Mouse (Mus musculus): ENCODE results near the gene Nr1i3. TPM values are rescaled to one million over a fixed set of nuclear protein-coding genes. Genes with fewer than 3 reads are reported as not detected.
A peak's percentile ranks its signal among the peaks of the same experiment; 100 is the strongest.
"Not testable (repeated sequence)": the region's sequence is repeated elsewhere in the genome, so short reads cannot be mapped to it uniquely, and the experiment has no call there.

Gene Nr1i3
- polyA plus RNA-seq, 1 experiment from 2014 or later = 1.8 TPM

- Histone ChIP-seq H3K4me2 (ENCODE audit: low read depth, low read length) (no peak within 1 kb of the TSS), H3K9me3 (replicated peaks; ENCODE audit: control insufficient read depth, low read length) (no peaks in the 10 kb centered on the region), H3K9ac (ENCODE audit: low read length) (no peak within 1 kb of the TSS), H3K27ac (ENCODE audit: low read length) (no peak within 1 kb of the TSS; the same call in 1 of the 2 replicates), H3K36me3 (ENCODE audit: control insufficient read depth, insufficient read depth, low read length) (peaks cover 36% of the 10 kb centered on the region), H3K27me3 (ENCODE audit: control insufficient read depth, insufficient read depth, low read length) (no peaks in the 10 kb centered on the region), H3K4me1 (ENCODE audit: control insufficient read depth, insufficient read depth, low read length) (no peaks in the 10 kb centered on the region), H3K4me3 (replicated peaks; ENCODE audit: low read length) (peak within 1 kb of the TSS; percentile 16)
- WGBS = 84% methylated on average over 14 of the region's 14 CpGs
- ATAC-seq (ENCODE audit: insufficient read depth, low FRiP score) = no peak
Measured at GRCm38 (mm10) chr1:171234126-171234525, 20.4 kb downstream of the Nr1i3 start, which contains the start of gene Fcer1g. Gene Fcer1g (minus strand): TSS chr1:171234365.

- peaks cover 36% of the 10 kb centered on the region for H3K36me3 ChIP-seq (ENCODE audit: control insufficient read depth, insufficient read depth, low read length)
- no peaks in the 10 kb centered on the region for H3K27me3 ChIP-seq (ENCODE audit: control insufficient read depth, insufficient read depth, low read length)
- H3K4me1 ChIP-seq (ENCODE audit: control insufficient read depth, insufficient read depth, low read length) = no peaks in the 10 kb centered on the region
- no peak overlapping the region for H3K4me3 ChIP-seq (replicated peaks; ENCODE audit: low read length)
- no peaks in the 10 kb centered on the region for H3K9me3 ChIP-seq (replicated peaks; ENCODE audit: control insufficient read depth, low read length)
- no peak overlapping the region for H3K4me2 ChIP-seq (ENCODE audit: low read depth, low read length)
- H3K27ac ChIP-seq (ENCODE audit: low read length) = no peak overlapping the region
- ATAC-seq (ENCODE audit: insufficient read depth, low FRiP score) = no peak
- WGBS = 90% methylated on average over 4 of the region's 4 CpGs
- H3K9ac ChIP-seq (ENCODE audit: low read length) = no peak overlapping the region
Measured at GRCm38 (mm10) chr1:171234538-171234937, 20.8 kb downstream of the Nr1i3 start.

DNA sequence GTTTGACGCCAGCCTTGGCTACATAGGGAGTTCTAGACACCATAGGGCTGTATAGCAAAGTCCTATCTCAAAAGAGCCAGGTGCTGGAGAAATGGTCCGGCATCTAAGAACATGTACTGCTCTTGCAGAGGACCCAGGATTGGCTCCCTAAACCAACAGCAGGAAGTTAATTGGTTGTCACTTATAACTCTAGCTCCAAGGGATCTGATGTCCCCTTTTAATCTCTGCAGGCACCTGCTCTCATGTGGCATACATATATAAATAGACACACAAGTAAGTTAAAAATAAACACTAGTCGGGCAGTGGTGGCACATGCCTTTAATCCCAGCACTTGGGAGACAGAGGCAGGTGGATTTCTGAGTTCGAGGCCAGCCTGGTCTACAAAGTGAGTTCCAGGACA, 22.0 kb downstream of the Nr1i3 start:
- no peak for ATAC-seq (ENCODE audit: insufficient read depth, low FRiP score)
- H3K9me3 ChIP-seq (replicated peaks; ENCODE audit: control insufficient read depth, low read length) = no peaks in the 10 kb centered on the region
- no peak overlapping the region for H3K4me2 ChIP-seq (ENCODE audit: low read depth, low read length)
- H3K4me3 ChIP-seq (replicated peaks; ENCODE audit: low read length) = no peak overlapping the region
- H3K27ac ChIP-seq (ENCODE audit: low read length) = no peak overlapping the region
- 76% methylated on average over 4 of the region's 4 CpGs for WGBS
- peaks cover 37% of the 10 kb centered on the region for H3K36me3 ChIP-seq (ENCODE audit: control insufficient read depth, insufficient read depth, low read length)
- H3K27me3 ChIP-seq (ENCODE audit: control insufficient read depth, insufficient read depth, low read length) = no peaks in the 10 kb centered on the region
- 0 out of 2 replicates have a peak, but pooled peaks cover 2% of the 10 kb centered on the region for H3K4me1 ChIP-seq (ENCODE audit: control insufficient read depth, insufficient read depth, low read length)
- no peak overlapping the region for H3K9ac ChIP-seq (ENCODE audit: low read length)

GRCm38 (mm10) chr1:171237438-171237837, 23.7 kb downstream of the Nr1i3 start:
- Histone ChIP-seq H3K4me2 (ENCODE audit: low read depth, low read length) (no peak overlapping the region), H3K9ac (ENCODE audit: low read length) (no peak overlapping the region; the same call in 1 of the 2 replicates), H3K27me3 (ENCODE audit: control insufficient read depth, insufficient read depth, low read length) (no peaks in the 10 kb centered on the region), H3K4me1 (ENCODE audit: control insufficient read depth, insufficient read depth, low read length) (0 out of 2 replicates have a peak, but pooled peaks cover 2% of the 10 kb centered on the region), H3K4me3 (replicated peaks; ENCODE audit: low read length) (no peak overlapping the region), H3K36me3 (ENCODE audit: control insufficient read depth, insufficient read depth, low read length) (peaks cover 38% of the 10 kb centered on the region), H3K27ac (ENCODE audit: low read length) (no peak overlapping the region), H3K9me3 (replicated peaks; ENCODE audit: control insufficient read depth, low read length) (no peaks in the 10 kb centered on the region)
- WGBS = 58% methylated on average over 6 of the region's 6 CpGs
- ATAC-seq (ENCODE audit: insufficient read depth, low FRiP score) = no peak; the same call in 1 of the 2 replicates

GRCm38 (mm10) chr1:171238463-171238862, 24.7 kb downstream of the Nr1i3 start:
- WGBS = 70% methylated on average over 14 of the region's 14 CpGs
- Histone ChIP-seq H3K4me2 (ENCODE audit: low read depth, low read length) (no peak overlapping the region), H3K4me1 (ENCODE audit: control insufficient read depth, insufficient read depth, low read length) (0 out of 2 replicates have a peak, but pooled peaks cover 2% of the 10 kb centered on the region), H3K9ac (ENCODE audit: low read length) (no peak overlapping the region), H3K27me3 (ENCODE audit: control insufficient read depth, insufficient read depth, low read length) (no peaks in the 10 kb centered on the region), H3K4me3 (replicated peaks; ENCODE audit: low read length) (no peak overlapping the region), H3K36me3 (ENCODE audit: control insufficient read depth, insufficient read depth, low read length) (peaks cover 41% of the 10 kb centered on the region), H3K27ac (ENCODE audit: low read length) (no peak overlapping the region), H3K9me3 (replicated peaks; ENCODE audit: control insufficient read depth, low read length) (no peaks in the 10 kb centered on the region)
- ATAC-seq (ENCODE audit: insufficient read depth, low FRiP score) = no peak

DNA sequence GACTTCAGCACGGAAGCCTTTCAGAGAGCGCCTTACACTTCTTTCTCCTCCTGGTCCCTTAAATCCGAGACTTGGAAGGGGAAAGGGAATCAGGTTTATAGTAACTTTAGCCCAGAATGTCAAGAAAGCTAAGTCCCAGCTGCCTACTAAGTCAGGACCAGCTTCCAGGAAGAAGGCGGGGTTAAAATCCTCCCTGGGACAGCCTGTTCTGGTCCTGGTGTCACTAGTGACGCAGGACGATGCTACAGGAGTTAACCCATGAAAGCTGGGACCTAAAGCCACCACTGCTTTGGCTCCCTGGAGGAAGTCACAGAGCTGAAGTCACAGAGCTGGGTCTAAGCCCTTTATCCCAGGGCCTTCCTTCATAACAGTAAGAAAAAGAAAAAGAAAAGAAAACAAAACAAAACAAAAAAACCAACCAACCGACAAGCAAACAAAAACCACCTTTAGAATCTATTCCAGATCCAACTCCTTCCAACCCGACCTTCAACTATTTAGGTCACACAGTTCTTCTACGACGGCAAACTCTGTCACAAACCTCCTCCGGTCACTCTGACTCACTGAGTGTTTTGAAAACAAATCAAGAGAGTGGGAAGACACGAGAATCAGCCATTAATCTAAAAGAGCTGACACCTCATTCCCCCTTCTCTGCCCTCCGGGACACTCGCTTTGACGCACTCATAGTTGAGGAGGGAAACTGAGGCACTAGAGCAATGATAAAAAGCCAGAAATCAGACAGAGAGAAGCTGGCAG, 26.4 kb downstream of the Nr1i3 start:
- H3K36me3 ChIP-seq (ENCODE audit: control insufficient read depth, insufficient read depth, low read length) = peaks cover 37% of the 10 kb centered on the region
- H3K4me2 ChIP-seq (ENCODE audit: low read depth, low read length) = no peak overlapping the region
- no peaks in the 10 kb centered on the region for H3K27me3 ChIP-seq (ENCODE audit: control insufficient read depth, insufficient read depth, low read length)
- H3K4me1 ChIP-seq (ENCODE audit: control insufficient read depth, insufficient read depth, low read length) = 0 out of 2 replicates have a peak, but pooled peaks cover 2% of the 10 kb centered on the region
- ATAC-seq (ENCODE audit: insufficient read depth, low FRiP score) = no peak
- no peak overlapping the region for H3K27ac ChIP-seq (ENCODE audit: low read length)
- no peak overlapping the region for H3K4me3 ChIP-seq (replicated peaks; ENCODE audit: low read length)
- H3K9ac ChIP-seq (ENCODE audit: low read length) = no peak overlapping the region
- H3K9me3 ChIP-seq (replicated peaks; ENCODE audit: control insufficient read depth, low read length) = no peaks in the 10 kb centered on the region
- WGBS = 58% methylated on average over 15 of the region's 15 CpGs

DNA sequence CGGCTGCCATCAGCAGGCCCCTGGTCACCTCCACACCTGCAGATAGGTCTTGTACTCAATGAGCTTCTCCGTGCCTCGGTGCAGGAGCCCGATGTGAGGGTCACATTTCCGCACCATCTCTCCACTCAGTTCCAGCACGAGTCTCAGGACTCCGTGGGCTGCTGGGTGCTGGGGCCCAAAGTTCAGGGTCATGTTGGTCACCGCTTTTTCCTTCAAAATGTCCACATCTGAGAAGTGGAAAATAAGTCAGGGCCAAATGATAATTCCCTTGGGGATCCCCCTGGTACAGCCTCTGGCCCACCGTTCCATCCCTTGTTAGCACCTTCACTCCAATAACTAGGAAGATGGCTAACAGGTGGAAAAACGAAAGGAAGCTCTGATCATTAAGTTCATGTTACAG, 27.1 kb downstream of the Nr1i3 start:
- Histone ChIP-seq H3K4me2 (ENCODE audit: low read depth, low read length) (no peak overlapping the region), H3K4me3 (replicated peaks; ENCODE audit: low read length) (no peak overlapping the region), H3K36me3 (ENCODE audit: control insufficient read depth, insufficient read depth, low read length) (peaks cover 36% of the 10 kb centered on the region), H3K9me3 (replicated peaks; ENCODE audit: control insufficient read depth, low read length) (no peaks in the 10 kb centered on the region), H3K27me3 (ENCODE audit: control insufficient read depth, insufficient read depth, low read length) (no peaks in the 10 kb centered on the region), H3K27ac (ENCODE audit: low read length) (no peak overlapping the region), H3K9ac (ENCODE audit: low read length) (no peak overlapping the region), H3K4me1 (ENCODE audit: control insufficient read depth, insufficient read depth, low read length) (peaks cover 7% of the 10 kb centered on the region)
- ATAC-seq (ENCODE audit: insufficient read depth, low FRiP score) = no peak
- 92% methylated on average over 10 of the region's 10 CpGs for WGBS

DNA sequence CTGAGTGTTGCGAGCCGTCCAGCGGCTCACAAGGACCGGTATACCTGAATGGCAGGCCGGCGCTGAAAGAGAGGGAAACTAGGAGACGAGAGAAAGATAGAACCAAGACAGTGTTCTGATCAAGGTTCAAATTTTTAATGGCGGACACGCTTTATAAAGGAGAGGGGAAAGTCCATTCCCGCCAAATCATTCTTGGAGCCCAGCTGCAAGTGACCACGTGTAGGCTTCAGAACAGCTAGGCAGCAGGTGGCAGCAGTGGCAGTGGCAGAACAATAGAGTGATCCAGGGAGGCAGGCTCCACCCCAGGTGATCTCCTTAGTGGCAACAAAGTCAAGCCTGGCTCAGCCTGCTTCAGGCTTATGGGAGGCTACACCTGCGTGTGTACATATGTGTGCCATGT, 28.2 kb downstream of the Nr1i3 start:
- H3K27ac ChIP-seq (ENCODE audit: low read length); H3K27me3 ChIP-seq (ENCODE audit: control insufficient read depth, insufficient read depth, low read length); H3K4me3 ChIP-seq (replicated peaks; ENCODE audit: low read length); H3K4me2 ChIP-seq (ENCODE audit: low read depth, low read length); H3K9ac ChIP-seq (ENCODE audit: low read length); ATAC-seq (ENCODE audit: insufficient read depth, low FRiP score); H3K9me3 ChIP-seq (replicated peaks; ENCODE audit: control insufficient read depth, low read length): not testable (repeated sequence)
- peaks cover 12% of the 10 kb centered on the region for H3K4me1 ChIP-seq (ENCODE audit: control insufficient read depth, insufficient read depth, low read length)
- H3K36me3 ChIP-seq (ENCODE audit: control insufficient read depth, insufficient read depth, low read length) = peaks cover 28% of the 10 kb centered on the region
- WGBS = 79% methylated on average over 12 of the region's 12 CpGs

GRCm38 (mm10) chr1:171245353-171245752, 31.6 kb downstream of the Nr1i3 start:
- Histone ChIP-seq H3K27ac (ENCODE audit: low read length) (no peak overlapping the region), H3K4me3 (replicated peaks; ENCODE audit: low read length) (no peak overlapping the region), H3K9me3 (replicated peaks; ENCODE audit: control insufficient read depth, low read length) (no peaks in the 10 kb centered on the region), H3K4me1 (ENCODE audit: control insufficient read depth, insufficient read depth, low read length) (peaks cover 30% of the 10 kb centered on the region), H3K36me3 (ENCODE audit: control insufficient read depth, insufficient read depth, low read length) (peaks cover 13% of the 10 kb centered on the region; the same call in 1 of the 2 replicates), H3K9ac (ENCODE audit: low read length) (no peak overlapping the region), H3K27me3 (ENCODE audit: control insufficient read depth, insufficient read depth, low read length) (no peaks in the 10 kb centered on the region), H3K4me2 (ENCODE audit: low read depth, low read length) (peak overlapping the region; percentile 75; the same call in 1 of the 2 replicates)
- WGBS = 81% methylated on average over 8 of the region's 8 CpGs
- ATAC-seq (ENCODE audit: insufficient read depth, low FRiP score) = no peak

All from stomach, embryonic 16.5 days (tissue).